Mouse (Mus musculus): ENCODE measurements around the gene Slc4a4.

GRCm38 (mm10) chr5:88966507-88966906 is 79.9 kb downstream of the Slc4a4 start:
- TF ChIP-seq GATA1 (IDR thresholded peaks at IDR 0.05; ENCODE audit: low read length): no peak
- TF ChIP-seq TAL1 (IDR thresholded peaks at IDR 0.05; ENCODE audit: low read length): no peak
